Mouse (Mus musculus) megakaryocyte, embryonic 14.5 days (primary cell): ENCODE data around the gene Fam83f. TPM values are rescaled to one million over a fixed set of nuclear protein-coding genes. Genes with fewer than 3 reads are reported as not detected.

Experiments used
- H3K27me3 ChIP-seq: replicated peaks from 2 replicates; pipeline ENCODE3; 2012; ENCODE audit warnings: inconsistent platforms
- H3K36me3 ChIP-seq: replicated peaks from 2 replicates; pipeline ENCODE3; 2012; ENCODE audit warnings: low read length, inconsistent platforms, mixed read lengths
- H3K4me1 ChIP-seq: 2 replicates; pipeline ENCODE4 v1.6.1; 2012; ENCODE audit warnings: inconsistent platforms
- H3K4me3 ChIP-seq: replicated peaks from 2 replicates; pipeline ENCODE3; 2012; ENCODE audit warnings: moderate library complexity, mild to moderate bottlenecking, inconsistent platforms
- H3K9me3 ChIP-seq: 2 replicates; pipeline ENCODE4 v1.6.1; 2012; ENCODE audit warnings: inconsistent platforms
- FLI1 ChIP-seq: IDR thresholded peaks from 2 replicates; pipeline ENCODE4 v1.6.1; 2012; ENCODE audit warnings: low read length, inconsistent platforms, mixed read lengths
- GATA1 ChIP-seq: IDR thresholded peaks from 3 replicates; pipeline ENCODE4 v1.6.1; 2012; ENCODE audit warnings: mixed read lengths, low read length, inconsistent platforms, borderline replicate concordance
- polyA plus RNA-seq: library from polyadenylated mRNA; stranded (reverse); fragments of >175 nt; gene quantifications from 2 replicates; pipeline ENCODE4 v1.2.3, GENCODE M21; 2012; ENCODE audit warnings: low replicate concordance; ENCODE audit not compliant: insufficient read depth

Gene Fam83f
- polyA plus RNA-seq, 1 experiment: 0.64 TPM

GRCm38 (mm10) chr15:80714299-80714698 lies 42.7 kb downstream of the Fam83f start:
- peaks cover 3% of the 10 kb centered on the region for H3K36me3 ChIP-seq
- no peak for TF ChIP-seq FLI1
- no peak for TF ChIP-seq GATA1
- H3K4me3 ChIP-seq: no peak overlapping the region
- H3K9me3 ChIP-seq: no peaks in the 10 kb centered on the region
- no peaks in the 10 kb centered on the region for H3K27me3 ChIP-seq
- H3K4me1 ChIP-seq: peaks cover 51% of the 10 kb centered on the region

- H3K4me3 ChIP-seq: no peak overlapping the region
- no peak for TF ChIP-seq GATA1
- H3K4me1 ChIP-seq: peaks cover 51% of the 10 kb centered on the region
- no peaks in the 10 kb centered on the region for H3K9me3 ChIP-seq
- H3K36me3 ChIP-seq: peaks cover 8% of the 10 kb centered on the region
- no peaks in the 10 kb centered on the region for H3K27me3 ChIP-seq
Observed at GRCm38 (mm10) chr15:80716631-80717135, 45.0 kb downstream of the Fam83f start.

- peaks cover 8% of the 10 kb centered on the region for H3K36me3 ChIP-seq
- TF ChIP-seq GATA1 (no peak), FLI1 (no peak)
- no peak overlapping the region for H3K4me3 ChIP-seq
- no peaks in the 10 kb centered on the region for H3K9me3 ChIP-seq
- no peaks in the 10 kb centered on the region for H3K27me3 ChIP-seq
- H3K4me1 ChIP-seq: peaks cover 43% of the 10 kb centered on the region
Observed at GRCm38 (mm10) chr15:80717431-80717830, 45.8 kb downstream of the Fam83f start.

DNA sequence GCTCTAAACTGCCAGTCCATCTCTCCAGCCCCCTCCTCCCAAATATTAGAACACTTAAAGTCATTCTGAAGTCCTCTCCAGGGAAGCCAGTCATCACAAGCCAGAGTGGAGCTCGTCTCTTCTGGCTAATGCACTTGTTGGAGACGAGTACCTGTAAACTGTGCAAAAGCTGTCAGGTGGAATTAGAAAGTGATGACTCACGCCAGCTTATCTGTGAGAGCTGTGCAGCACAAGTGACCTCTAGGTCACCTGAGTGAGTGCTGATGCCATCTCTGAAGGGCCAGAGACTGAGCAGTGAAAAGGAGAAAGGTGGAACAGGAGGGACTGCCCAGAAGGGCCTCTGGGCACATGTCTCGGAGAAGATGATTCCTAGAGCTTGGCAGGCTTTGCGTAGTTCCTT lies 48.6 kb downstream of the Fam83f start:
- Histone ChIP-seq H3K4me3 (no peak overlapping the region), H3K9me3 (no peaks in the 10 kb centered on the region), H3K27me3 (no peaks in the 10 kb centered on the region), H3K36me3 (peaks cover 5% of the 10 kb centered on the region), H3K4me1 (peaks cover 45% of the 10 kb centered on the region)
- TF ChIP-seq GATA1 (no peak), FLI1 (no peak)

GRCm38 (mm10) chr15:80721861-80722260 lies 50.2 kb downstream of the Fam83f start:
- Histone ChIP-seq H3K4me3 (no peak overlapping the region), H3K27me3 (no peaks in the 10 kb centered on the region), H3K4me1 (peaks cover 38% of the 10 kb centered on the region), H3K9me3 (no peaks in the 10 kb centered on the region), H3K36me3 (peaks cover 5% of the 10 kb centered on the region)
- TF ChIP-seq GATA1 (no peak), FLI1 (no peak)

GRCm38 (mm10) chr15:80722366-80722765 lies 50.7 kb downstream of the Fam83f start:
- H3K4me1 ChIP-seq: peaks cover 34% of the 10 kb centered on the region
- TF ChIP-seq GATA1 (no peak), FLI1 (no peak)
- H3K4me3 ChIP-seq: no peak overlapping the region
- H3K27me3 ChIP-seq: no peaks in the 10 kb centered on the region
- H3K36me3 ChIP-seq: peaks cover 5% of the 10 kb centered on the region
- no peaks in the 10 kb centered on the region for H3K9me3 ChIP-seq

GRCm38 (mm10) chr15:80729477-80729876 lies 57.8 kb downstream of the Fam83f start:
- Histone ChIP-seq H3K4me3 (no peak overlapping the region), H3K36me3 (no peaks in the 10 kb centered on the region), H3K27me3 (no peaks in the 10 kb centered on the region), H3K9me3 (no peaks in the 10 kb centered on the region), H3K4me1 (peaks cover 15% of the 10 kb centered on the region)
- TF ChIP-seq FLI1 (no peak), GATA1 (no peak)

DNA sequence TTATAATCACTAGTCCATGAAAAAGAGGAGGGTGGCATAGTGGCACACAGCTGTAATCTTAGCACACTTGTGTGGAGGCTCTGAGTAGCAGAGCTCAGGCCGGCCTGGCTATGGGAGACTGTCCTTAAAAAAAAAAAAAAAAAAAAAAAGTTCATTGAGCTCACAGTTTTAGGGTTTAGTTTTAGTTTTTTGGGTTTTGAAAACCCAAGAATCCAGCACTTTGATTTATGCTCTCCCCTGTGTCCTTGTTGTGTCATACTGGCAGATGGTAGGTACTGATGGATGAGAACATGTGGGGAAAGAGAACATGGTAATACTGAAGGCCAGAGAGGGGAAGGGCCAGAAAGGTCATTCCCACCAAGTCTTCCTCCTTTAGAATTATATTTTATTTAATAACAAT lies 59.4 kb downstream of the Fam83f start:
- Histone ChIP-seq H3K27me3 (no peaks in the 10 kb centered on the region), H3K4me1 (peaks cover 20% of the 10 kb centered on the region), H3K4me3 (no peak overlapping the region), H3K9me3 (no peaks in the 10 kb centered on the region), H3K36me3 (no peaks in the 10 kb centered on the region)
- TF ChIP-seq GATA1 (no peak), FLI1 (no peak)

GRCm38 (mm10) chr15:80731511-80731910 lies 59.9 kb downstream of the Fam83f start:
- H3K4me1 ChIP-seq: peaks cover 20% of the 10 kb centered on the region
- no peaks in the 10 kb centered on the region for H3K36me3 ChIP-seq
- TF ChIP-seq FLI1 (no peak), GATA1 (no peak)
- no peaks in the 10 kb centered on the region for H3K9me3 ChIP-seq
- H3K27me3 ChIP-seq: no peaks in the 10 kb centered on the region
- H3K4me3 ChIP-seq: no peak overlapping the region

- H3K9me3 ChIP-seq: no peaks in the 10 kb centered on the region
- TF ChIP-seq FLI1 (no peak), GATA1 (no peak)
- no peaks in the 10 kb centered on the region for H3K27me3 ChIP-seq
- H3K36me3 ChIP-seq: no peaks in the 10 kb centered on the region
- no peak overlapping the region for H3K4me3 ChIP-seq
- peaks cover 28% of the 10 kb centered on the region for H3K4me1 ChIP-seq
Observed at GRCm38 (mm10) chr15:80732266-80733030, 60.8 kb downstream of the Fam83f start.
